Mouse (Mus musculus) lung, adult 10 weeks (tissue): ENCODE measurements around the gene Slc22a19. TPM values are rescaled to one million over a fixed set of nuclear protein-coding genes. Genes with fewer than 3 reads are reported as not detected.

Experiments
- polyA plus RNA-seq: library from polyadenylated mRNA; stranded (reverse); fragments of 350-450 nt; fragmentation: Illumina TruSeq; extraction: RNeasy Lipid Tissue Mini Kit (QIAGEN cat#74804); gene quantifications from one replicate; pipeline ENCODE4 v1.2.3, GENCODE M21; 2014; ENCODE audit warnings: low read depth, low replicate concordance; ENCODE audit not compliant: insufficient read depth

Slc22a19 gene
- polyA plus RNA-seq = not detected

GRCm38 (mm10) chr19:7711148-7711547 lies at the start of gene Slc22a19:
TSS of gene Slc22a19 (minus strand) at chr19:7711310.

Other genes with a start within 250 kb of the Slc22a19 start
- gene Rtn3, start 228.0 kb downstream of the Slc22a19 start, polyA plus RNA-seq = 105 TPM
- gene Atl3, start 217.3 kb downstream of the Slc22a19 start, polyA plus RNA-seq = 22.3 TPM
- gene Pla2g16, start 153.9 kb downstream of the Slc22a19 start, polyA plus RNA-seq = 40.8 TPM
- gene Lgals12, start 104.1 kb downstream of the Slc22a19 start, polyA plus RNA-seq = 2.5 TPM
- gene Hrasls5, start 98.8 kb downstream of the Slc22a19 start, polyA plus RNA-seq = not detected
- gene Slc22a26, start 91.4 kb upstream of the Slc22a19 start, polyA plus RNA-seq = not detected